Mouse (Mus musculus): Measurements from ENCODE around the gene Acp7. TPM values are rescaled to one million over a fixed set of nuclear protein-coding genes. Genes with fewer than 3 reads are reported as not detected.
A peak's percentile ranks its signal among the peaks of the same experiment; 100 is the strongest.

The Acp7 gene
- polyA plus RNA-seq, 1 experiment from 2014 or later = 10.9 TPM

DNA sequence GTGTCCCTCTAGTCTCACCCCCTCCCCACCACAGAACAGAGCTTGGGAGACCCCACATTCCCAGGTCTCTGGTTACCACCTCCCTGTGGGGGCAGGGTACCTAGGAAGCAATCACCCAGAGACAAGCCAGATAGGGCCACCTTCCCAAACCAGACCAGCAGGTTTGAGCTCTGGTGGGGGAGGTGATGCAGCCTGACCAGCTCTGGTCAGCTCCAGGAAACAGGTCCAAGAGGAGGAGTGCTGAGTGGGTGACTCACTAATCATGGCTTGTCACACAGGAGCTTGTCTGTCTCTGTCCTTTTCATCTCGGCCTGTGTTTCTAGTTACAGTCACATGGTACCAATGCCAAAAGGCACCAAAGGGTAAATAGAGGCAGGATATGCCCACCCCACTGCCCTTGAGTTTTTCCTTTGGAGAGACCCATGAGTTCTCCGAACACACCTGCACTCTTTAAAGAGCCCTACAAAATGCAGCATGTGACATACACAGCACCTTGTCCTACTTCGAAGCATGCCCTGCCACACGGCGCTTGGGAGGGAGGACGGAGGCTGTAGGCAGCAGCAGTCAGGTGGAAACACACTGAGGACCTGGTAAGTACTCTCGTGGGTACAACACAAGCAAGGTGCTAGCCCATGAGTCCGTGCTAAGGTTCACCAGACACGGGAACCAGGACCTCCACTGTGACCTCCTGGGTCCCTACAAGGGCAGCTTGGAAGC lies 53.1 kb downstream of the Acp7 start:
- ATAC-seq (ENCODE audit: low FRiP score, low TSS enrichment) = peak; percentile 85
- Histone ChIP-seq H3K27me3 (ENCODE audit: control insufficient read depth, insufficient read depth, low read length) (no peaks in the 10 kb centered on the region), H3K36me3 (ENCODE audit: control insufficient read depth, insufficient read depth, low read length) (no peaks in the 10 kb centered on the region), H3K9me3 (ENCODE audit: control insufficient read depth, low read length) (no peaks in the 10 kb centered on the region), H3K4me3 (ENCODE audit: low read depth, low read length) (no peak overlapping the region), H3K4me1 (replicated peaks; ENCODE audit: control insufficient read depth, insufficient read depth) (peaks cover 15% of the 10 kb centered on the region; the same call in 1 of the 2 replicates), H3K27ac (replicated peaks) (peak overlapping the region; percentile 94), H3K9ac (ENCODE audit: low read length) (peak overlapping the region; percentile 52; the same call in 1 of the 2 replicates), H3K4me2 (replicated peaks; ENCODE audit: low read depth) (0 out of 2 replicates have a peak overlapping the region, but pooled peaks have one; percentile 14)
- peak; percentile 93 for DNase-seq (ENCODE audit: low spot score)
- TF ChIP-seq EP300 (optimal IDR thresholded peaks at IDR 0.05) = peak; percentile 29
- TF ChIP-seq CTCF (IDR thresholded peaks at IDR 0.05; ENCODE audit: low read depth) = no peak
- WGBS = 60% methylated on average over 9 of the region's 9 CpGs

- ATAC-seq (ENCODE audit: low FRiP score, low TSS enrichment) = peak; percentile 80
- Histone ChIP-seq H3K27me3 (ENCODE audit: control insufficient read depth, insufficient read depth, low read length) (no peaks in the 10 kb centered on the region), H3K36me3 (ENCODE audit: control insufficient read depth, insufficient read depth, low read length) (no peaks in the 10 kb centered on the region), H3K9ac (ENCODE audit: low read length) (peak overlapping the region; percentile 23; the same call in 1 of the 2 replicates), H3K4me1 (replicated peaks; ENCODE audit: control insufficient read depth, insufficient read depth) (peaks cover 16% of the 10 kb centered on the region), H3K4me3 (ENCODE audit: low read depth, low read length) (no peak overlapping the region), H3K9me3 (ENCODE audit: control insufficient read depth, low read length) (no peaks in the 10 kb centered on the region), H3K4me2 (replicated peaks; ENCODE audit: low read depth) (peak overlapping the region; percentile 37), H3K27ac (replicated peaks) (peak overlapping the region; percentile 94)
- WGBS = 55% methylated on average over 5 of the region's 5 CpGs
- no peak for TF ChIP-seq EP300 (optimal IDR thresholded peaks at IDR 0.05)
- no peak for TF ChIP-seq CTCF (IDR thresholded peaks at IDR 0.05; ENCODE audit: low read depth)
- peak; percentile 85 for DNase-seq (ENCODE audit: low spot score)
Observed at GRCm38 (mm10) chr7:28576271-28576914, 54.7 kb downstream of the Acp7 start.

DNA sequence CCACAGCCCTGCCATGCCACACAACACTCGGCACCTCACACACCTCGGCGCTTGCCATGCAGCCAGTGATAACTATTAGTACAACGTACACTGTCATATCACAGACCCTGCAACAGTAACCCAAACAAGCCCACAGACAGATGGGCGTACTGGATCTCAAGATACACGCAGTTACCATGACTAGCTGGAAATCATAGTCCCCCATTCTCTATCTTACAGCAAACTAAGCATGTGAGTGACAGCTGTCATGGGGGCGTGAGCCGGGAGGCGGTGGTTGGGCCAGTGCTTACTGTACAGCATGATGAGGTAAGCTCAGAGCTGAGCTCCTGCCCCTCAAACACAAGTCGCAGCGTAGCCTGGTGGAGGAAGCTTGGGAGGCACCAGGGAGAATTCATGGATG lies 55.5 kb downstream of the Acp7 start:
- no peak overlapping the region for H3K4me3 ChIP-seq (ENCODE audit: low read depth, low read length)
- no peaks in the 10 kb centered on the region for H3K27me3 ChIP-seq (ENCODE audit: control insufficient read depth, insufficient read depth, low read length)
- H3K36me3 ChIP-seq (ENCODE audit: control insufficient read depth, insufficient read depth, low read length) = no peaks in the 10 kb centered on the region
- TF ChIP-seq EP300 (optimal IDR thresholded peaks at IDR 0.05) (no peak), CTCF (IDR thresholded peaks at IDR 0.05; ENCODE audit: low read depth) (peak; percentile 23; the same call in 1 of the 2 replicates)
- no peak overlapping the region for H3K9ac ChIP-seq (ENCODE audit: low read length)
- 67% methylated on average over 11 of the region's 11 CpGs for WGBS
- H3K9me3 ChIP-seq (ENCODE audit: control insufficient read depth, low read length) = no peaks in the 10 kb centered on the region
- DNase-seq (ENCODE audit: low spot score) = no peak
- peak overlapping the region; percentile 23; the same call in 1 of the 2 replicates for H3K4me2 ChIP-seq (replicated peaks; ENCODE audit: low read depth)
- H3K4me1 ChIP-seq (replicated peaks; ENCODE audit: control insufficient read depth, insufficient read depth) = peaks cover 24% of the 10 kb centered on the region
- ATAC-seq (ENCODE audit: low FRiP score, low TSS enrichment) = no peak
- H3K27ac ChIP-seq (replicated peaks) = peak overlapping the region; percentile 94

GRCm38 (mm10) chr7:28573236-28573635 lies 57.9 kb downstream of the Acp7 start:
- H3K4me1 ChIP-seq (replicated peaks; ENCODE audit: control insufficient read depth, insufficient read depth) = peaks cover 24% of the 10 kb centered on the region
- DNase-seq (ENCODE audit: low spot score) (no peak), ATAC-seq (ENCODE audit: low FRiP score, low TSS enrichment) (no peak)
- no peaks in the 10 kb centered on the region for H3K9me3 ChIP-seq (ENCODE audit: control insufficient read depth, low read length)
- whole genome bisulfite sequencing = 87% methylated on average over 3 of the region's 3 CpGs
- H3K36me3 ChIP-seq (ENCODE audit: control insufficient read depth, insufficient read depth, low read length) = no peaks in the 10 kb centered on the region
- H3K27me3 ChIP-seq (ENCODE audit: control insufficient read depth, insufficient read depth, low read length) = no peaks in the 10 kb centered on the region
- H3K4me3 ChIP-seq (ENCODE audit: low read depth, low read length) = no peak overlapping the region
- H3K9ac ChIP-seq (ENCODE audit: low read length) = no peak overlapping the region
- TF ChIP-seq EP300 (optimal IDR thresholded peaks at IDR 0.05) (no peak), CTCF (IDR thresholded peaks at IDR 0.05; ENCODE audit: low read depth) (no peak)
- H3K4me2 ChIP-seq (replicated peaks; ENCODE audit: low read depth) = no peak overlapping the region
- peak overlapping the region; percentile 96 for H3K27ac ChIP-seq (replicated peaks)

GRCm38 (mm10) chr7:28572689-28573088 lies 58.4 kb downstream of the Acp7 start:
- TF ChIP-seq EP300 (optimal IDR thresholded peaks at IDR 0.05) (no peak), CTCF (IDR thresholded peaks at IDR 0.05; ENCODE audit: low read depth) (no peak)
- peaks cover 24% of the 10 kb centered on the region for H3K4me1 ChIP-seq (replicated peaks; ENCODE audit: control insufficient read depth, insufficient read depth)
- no peak overlapping the region for H3K4me3 ChIP-seq (ENCODE audit: low read depth, low read length)
- H3K36me3 ChIP-seq (ENCODE audit: control insufficient read depth, insufficient read depth, low read length) = peaks cover under 1% of the 10 kb centered on the region; the same call in 1 of the 2 replicates
- H3K9ac ChIP-seq (ENCODE audit: low read length) = no peak overlapping the region
- ATAC-seq (ENCODE audit: low FRiP score, low TSS enrichment) (no peak), DNase-seq (ENCODE audit: low spot score) (no peak)
- H3K9me3 ChIP-seq (ENCODE audit: control insufficient read depth, low read length) = no peaks in the 10 kb centered on the region
- 67% methylated on average over 5 of the region's 5 CpGs for WGBS
- H3K4me2 ChIP-seq (replicated peaks; ENCODE audit: low read depth) = no peak overlapping the region
- H3K27ac ChIP-seq (replicated peaks) = peak overlapping the region; percentile 96
- no peaks in the 10 kb centered on the region for H3K27me3 ChIP-seq (ENCODE audit: control insufficient read depth, insufficient read depth, low read length)
